Mouse (Mus musculus): Measurements from ENCODE around the gene Klf12. TPM values are rescaled to one million over a fixed set of nuclear protein-coding genes. Genes with fewer than 3 reads are reported as not detected.

Gene Klf12
- 10.8 and 30.2 TPM in 2 replicates for polyA plus RNA-seq (2021; fragmentation: Nextera tagmentation)
- long read RNA-seq, experiment 1, partial matches to known transcripts = 0 of 16 reads
- long read RNA-seq, experiment 1, other reads (novel, unspliced or antisense) = 15 of 16 reads
- long read RNA-seq, experiment 2, partial matches to known transcripts = 0 of 10 reads
- long read RNA-seq, experiment 2, other reads (novel, unspliced or antisense) = 10 of 10 reads

GRCm38 (mm10) chr14:100284119-100284860 is at the start of gene Klf12:
Gene Klf12 (minus strand): TSS chr14:100284679.

Measured in left cerebral cortex, adult 6 months (tissue).